Comparison of ENCODE assay signal across 10 mouse cellular contexts in the genomic region with DNA sequence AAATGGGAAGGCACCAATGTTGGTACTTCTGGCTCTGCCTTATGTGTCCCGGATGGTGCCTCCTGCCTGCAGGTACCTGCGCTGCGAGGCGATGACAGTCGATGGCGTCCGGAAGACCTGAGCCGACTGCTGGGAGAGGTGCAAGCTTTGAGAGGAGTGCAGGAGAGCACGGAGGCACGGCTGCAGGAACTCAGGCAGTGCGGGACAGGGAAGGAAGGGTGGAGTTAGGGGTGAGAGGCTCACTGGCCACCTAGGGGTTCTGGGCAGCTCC. TPM values are rescaled to one million over a fixed set of nuclear protein-coding genes. Genes with fewer than 3 reads are reported as not detected.
DNase-seq lines count a peak whose midpoint lies in the region; ATAC-seq and TF ChIP-seq lines count a peak whose summit lies in the region.
"Had no signal": no experiment of that assay in that cellular context is flagged by ENCODE, and none has a peak within 500 bp of the region (broad histone marks: within the 10 kb centered on the region; RNA-seq: fewer than 3 reads in every experiment).

No protein-coding gene starts in this region.

- H3K4me1 ChIP-seq in heart, embryonic 16.5 days (ENCODE audit: control insufficient read depth, insufficient read depth, low read length) = peaks cover 29% of the 10 kb centered on the region
- H3K4me1 ChIP-seq in E14TG2a.4 (replicated peaks; ENCODE audit: low read depth, low read length) = peaks cover 67% of the 10 kb centered on the region
- H3K4me1 ChIP-seq in embryonic facial prominence, embryonic 13.5 days = peaks cover 45% of the 10 kb centered on the region
- H3K4me1 ChIP-seq in limb, embryonic 11.5 days (ENCODE audit: control insufficient read depth, insufficient read depth, low read length) = peaks cover 18% of the 10 kb centered on the region

- no peak for DNase-seq in heart, adult 18-20 months
- DNase-seq in limb, embryonic 11.5 days (ENCODE audit: low spot score) = no peak
- DNase-seq in adrenal gland, adult 8-10 months = no peak
- DNase-seq in adrenal gland, postnatal 25 days = no peak
- DNase-seq in retina, embryonic 14.5 days (ENCODE audit: low spot score) = no peak
- DNase-seq: lung, postnatal 10 days had no signal

- H3K4me3 ChIP-seq in heart, embryonic 16.5 days (ENCODE audit: low read length) = no peak overlapping the region
- H3K4me3 ChIP-seq in E14TG2a.4 (replicated peaks; ENCODE audit: low read length) = peak overlapping the region; percentile 46
- H3K4me3 ChIP-seq in embryonic facial prominence, embryonic 13.5 days = peak overlapping the region; percentile 20
- peak overlapping the region; percentile 12; the same call in 1 of the 2 replicates for H3K4me3 ChIP-seq in limb, embryonic 11.5 days (ENCODE audit: low read depth, low read length)
- H3K4me3 ChIP-seq: heart, adult 2 months had no signal

- no peak for TF ChIP-seq CTCF in E14TG2a.4 (conservative IDR thresholded peaks at IDR 0.05; ENCODE audit: low read length)

- H3K4me2 ChIP-seq in heart, embryonic 16.5 days (ENCODE audit: low read depth, low read length) = 0 out of 2 replicates have a peak overlapping the region, but pooled peaks have one; percentile 93
- peak overlapping the region; percentile 93 for H3K4me2 ChIP-seq in embryonic facial prominence, embryonic 13.5 days
- H3K4me2 ChIP-seq in limb, embryonic 11.5 days (ENCODE audit: low read depth, severe bottlenecking) = peak overlapping the region; percentile 7; the same call in 1 of the 2 replicates

- no peaks in the 10 kb centered on the region for H3K9me3 ChIP-seq in heart, embryonic 16.5 days (replicated peaks; ENCODE audit: control insufficient read depth, low read length)
- H3K9me3 ChIP-seq in E14TG2a.4 (ENCODE audit: low read length) = no peaks in the 10 kb centered on the region
- no peaks in the 10 kb centered on the region for H3K9me3 ChIP-seq in embryonic facial prominence, embryonic 13.5 days
- peaks cover 3% of the 10 kb centered on the region; the same call in 1 of the 2 replicates for H3K9me3 ChIP-seq in limb, embryonic 11.5 days (ENCODE audit: control insufficient read depth, low read length)

- 6% methylated on average over 11 of the region's 11 CpGs for WGBS in heart, embryonic 16.5 days
- 4% methylated on average over 11 of the region's 11 CpGs for WGBS in embryonic facial prominence, embryonic 13.5 days
- 2% methylated on average over 11 of the region's 11 CpGs for WGBS in limb, embryonic 11.5 days

- no peak for ATAC-seq in heart, embryonic 16.5 days (replicated peaks; ENCODE audit: extremely low read depth, insufficient read depth, low FRiP score)
- ATAC-seq in embryonic facial prominence, embryonic 13.5 days (ENCODE audit: insufficient number of reproducible peaks, insufficient read depth, low FRiP score, low TSS enrichment, low read depth) = no peak
- ATAC-seq in limb, embryonic 11.5 days (ENCODE audit: insufficient number of reproducible peaks, low FRiP score, low TSS enrichment, low read depth) = no peak

- H3K36me3 ChIP-seq in heart, embryonic 16.5 days (ENCODE audit: control insufficient read depth, insufficient read depth) = no peaks in the 10 kb centered on the region
- H3K36me3 ChIP-seq in E14TG2a.4 (ENCODE audit: insufficient read depth, low read length) = no peaks in the 10 kb centered on the region
- no peaks in the 10 kb centered on the region for H3K36me3 ChIP-seq in embryonic facial prominence, embryonic 13.5 days
- H3K36me3 ChIP-seq in limb, embryonic 11.5 days (ENCODE audit: control insufficient read depth, insufficient read depth, low read length) = no peaks in the 10 kb centered on the region; the same call in 1 of the 2 replicates

- peaks cover 81% of the 10 kb centered on the region for H3K27me3 ChIP-seq in heart, embryonic 16.5 days (ENCODE audit: control insufficient read depth, insufficient read depth, low read length)
- H3K27me3 ChIP-seq in E14TG2a.4 (ENCODE audit: insufficient read depth, low read length) = peaks cover 98% of the 10 kb centered on the region
- peaks cover 100% of the 10 kb centered on the region for H3K27me3 ChIP-seq in embryonic facial prominence, embryonic 13.5 days
- peaks cover 93% of the 10 kb centered on the region for H3K27me3 ChIP-seq in limb, embryonic 11.5 days (ENCODE audit: control insufficient read depth, insufficient read depth, low read length)

- no peak overlapping the region for H3K27ac ChIP-seq in heart, embryonic 16.5 days (ENCODE audit: low read length)
- no peak overlapping the region for H3K27ac ChIP-seq in embryonic facial prominence, embryonic 13.5 days
- no peak overlapping the region for H3K27ac ChIP-seq in limb, embryonic 11.5 days (replicated peaks; ENCODE audit: low read depth, low read length)
- H3K27ac ChIP-seq: heart, adult 2 months had no signal

- H3K9ac ChIP-seq in heart, embryonic 16.5 days (ENCODE audit: low read length) = no peak overlapping the region
- 0 out of 2 replicates have a peak overlapping the region, but pooled peaks have one; percentile 6 for H3K9ac ChIP-seq in embryonic facial prominence, embryonic 13.5 days
- no peak overlapping the region for H3K9ac ChIP-seq in limb, embryonic 11.5 days (ENCODE audit: low read length)

RNA-seq across cellular contexts. Expression of a gene that starts 1.2 kb away (rescaled TPM):
- 0.27 and 0.29 TPM in 2 replicates for polyA plus RNA-seq in heart, embryonic 16.5 days (2015; fragmentation: Nextera tagmentation; extraction: Ambion mirVana)
- total RNA-seq in heart, adult 18-20 months (2021) = 1 to 10 TPM; 4.6 to 4.7 TPM
- 0.13 and 0.22 TPM in 2 replicates for polyA plus RNA-seq in embryonic facial prominence, embryonic 13.5 days (2015; fragmentation: Nextera tagmentation; extraction: Ambion mirVana)
- polyA plus RNA-seq in limb, embryonic 11.5 days (2014; fragmentation: Nextera tagmentation; extraction: Ambion mirVana) = not detected in 2 replicates
- 1 to 10 TPM; 2.1 to 4.8 (median 3.3) TPM for total RNA-seq in adrenal gland, adult 8-10 months (2022)
- 0.70 and 1.1 TPM in 2 replicates for total RNA-seq in adrenal gland, postnatal 25 days (2021)

RNA-seq across cellular contexts. Expression of a gene that starts 5.1 kb away (rescaled TPM):
- polyA plus RNA-seq in heart, embryonic 16.5 days (2015; fragmentation: Nextera tagmentation; extraction: Ambion mirVana) = 5.2 and 5.8 TPM in 2 replicates
- total RNA-seq in heart, adult 18-20 months (2021) = 10 to 100 TPM; 22.1 to 25.7 TPM
- polyA plus RNA-seq in embryonic facial prominence, embryonic 13.5 days (2015; fragmentation: Nextera tagmentation; extraction: Ambion mirVana) = 1.8 and 2.8 TPM in 2 replicates
- 1.0 and 1.2 TPM in 2 replicates for polyA plus RNA-seq in limb, embryonic 11.5 days (2014; fragmentation: Nextera tagmentation; extraction: Ambion mirVana)
- total RNA-seq in adrenal gland, adult 8-10 months (2022) = 10 to 100 TPM in 1 of 4 experiments, 1 to 10 TPM in 3; 5.5 to 11.7 (median 6.5) TPM
- 4.4 and 4.7 TPM in 2 replicates for total RNA-seq in adrenal gland, postnatal 25 days (2021)

RNA-seq across cellular contexts. Expression of a gene that starts 6.4 kb away (rescaled TPM):
- 4.5 and 5.0 TPM in 2 replicates for polyA plus RNA-seq in heart, embryonic 16.5 days (2015; fragmentation: Nextera tagmentation; extraction: Ambion mirVana)
- total RNA-seq in heart, adult 18-20 months (2021) = 1 to 10 TPM; 2.9 to 3.0 TPM
- polyA plus RNA-seq in embryonic facial prominence, embryonic 13.5 days (2015; fragmentation: Nextera tagmentation; extraction: Ambion mirVana) = 2.1 TPM in 2 replicates
- 1.2 and 1.3 TPM in 2 replicates for polyA plus RNA-seq in limb, embryonic 11.5 days (2014; fragmentation: Nextera tagmentation; extraction: Ambion mirVana)
- 1 to 10 TPM; 3.9 to 5.4 (median 4.5) TPM for total RNA-seq in adrenal gland, adult 8-10 months (2022)
- total RNA-seq in adrenal gland, postnatal 25 days (2021) = 3.7 and 4.5 TPM in 2 replicates

RNA-seq across cellular contexts. Expression of a gene that starts 6.4 kb away (rescaled TPM):
- polyA plus RNA-seq in heart, embryonic 16.5 days (2015; fragmentation: Nextera tagmentation; extraction: Ambion mirVana) = 20.3 and 25.4 TPM in 2 replicates
- total RNA-seq in heart, adult 18-20 months (2021) = 1 to 10 TPM; 4.9 to 5.8 TPM
- 22.8 and 24.7 TPM in 2 replicates for polyA plus RNA-seq in embryonic facial prominence, embryonic 13.5 days (2015; fragmentation: Nextera tagmentation; extraction: Ambion mirVana)
- 11.1 and 13.6 TPM in 2 replicates for polyA plus RNA-seq in limb, embryonic 11.5 days (2014; fragmentation: Nextera tagmentation; extraction: Ambion mirVana)
- 10 to 100 TPM; 15.5 to 20.0 (median 19.2) TPM for total RNA-seq in adrenal gland, adult 8-10 months (2022)
- 18.7 and 21.7 TPM in 2 replicates for total RNA-seq in adrenal gland, postnatal 25 days (2021)

RNA-seq across cellular contexts. Expression of a gene that starts 15.9 kb away (rescaled TPM):
- 12.7 and 13.1 TPM in 2 replicates for polyA plus RNA-seq in heart, embryonic 16.5 days (2015; fragmentation: Nextera tagmentation; extraction: Ambion mirVana)
- total RNA-seq in heart, adult 18-20 months (2021) = 1 to 10 TPM; 3.3 TPM
- polyA plus RNA-seq in embryonic facial prominence, embryonic 13.5 days (2015; fragmentation: Nextera tagmentation; extraction: Ambion mirVana) = 25.9 and 29.7 TPM in 2 replicates
- polyA plus RNA-seq in limb, embryonic 11.5 days (2014; fragmentation: Nextera tagmentation; extraction: Ambion mirVana) = 2.4 and 3.4 TPM in 2 replicates
- 1 to 10 TPM; 3.5 to 5.9 (median 4.6) TPM for total RNA-seq in adrenal gland, adult 8-10 months (2022)
- 1.2 and 2.1 TPM in 2 replicates for total RNA-seq in adrenal gland, postnatal 25 days (2021)

Comparison
In these comparisons a context has a peak if more than half of its experiments do, and no peak if none do; other contexts are left out.
1. H3K4me2 ChIP-seq: peak in every context shown above with its lines; median percentile 93 in heart, embryonic 16.5 days; 93 in embryonic facial prominence, embryonic 13.5 days; 7 in limb, embryonic 11.5 days.